Mouse (Mus musculus) limb, embryonic 10.5 days (tissue): ENCODE data around the gene Dcaf15. TPM values are rescaled to one million over a fixed set of nuclear protein-coding genes. Genes with fewer than 3 reads are reported as not detected.

Experiments
- DNase-seq: peaks from one replicate; pipeline ENCODE4 v3.0.0-alpha.2; 2017; ENCODE audit warnings: low spot score
- H3K27ac ChIP-seq: fragments of 300-500 bp; sonication (generic); 2 replicates; pipeline ENCODE4 v1.5.1; 2016; ENCODE audit warnings: mild to moderate bottlenecking
- H3K27me3 ChIP-seq: fragments of 300-500 bp; sonication (generic); 2 replicates; pipeline ENCODE4 v1.6.1; 2016; ENCODE audit warnings: low read depth, mild to moderate bottlenecking; ENCODE audit not compliant: poor library complexity, severe bottlenecking
- H3K36me3 ChIP-seq: fragments of 300-500 bp; sonication (generic); 2 replicates; pipeline ENCODE4 v1.6.1; 2016; ENCODE audit warnings: mild to moderate bottlenecking, moderate library complexity
- H3K4me1 ChIP-seq: fragments of 300-500 bp; sonication (generic); 2 replicates; pipeline ENCODE4 v1.6.1; 2016
- H3K4me3 ChIP-seq: fragments of 300-500 bp; sonication (generic); 2 replicates; pipeline ENCODE4 v1.5.1; 2016; ENCODE audit warnings: mild to moderate bottlenecking, moderate library complexity
- H3K9me3 ChIP-seq: fragments of 300-500 bp; sonication (generic); replicated peaks from 2 replicates; pipeline ENCODE4 v1.6.1; 2016; ENCODE audit warnings: mild to moderate bottlenecking
- WGBS: fragments of 180-500 bp; shearing (Covaris S2); methylation state at CpG from one replicate; pipeline ENCODE4 v1.1.7; 2016; 5-methylcytosine and 5-hydroxymethylcytosine counted together
- polyA plus RNA-seq: library from polyadenylated mRNA; unstranded; fragments of >200 nt; fragmentation: Nextera tagmentation; extraction: Ambion mirVana; gene quantifications from 2 replicates; pipeline ENCODE4 v1.2.1, GENCODE M21; 2016

Dcaf15 gene
- polyA plus RNA-seq, 1 experiment from 2014 or later: 20.8 TPM

DNA sequence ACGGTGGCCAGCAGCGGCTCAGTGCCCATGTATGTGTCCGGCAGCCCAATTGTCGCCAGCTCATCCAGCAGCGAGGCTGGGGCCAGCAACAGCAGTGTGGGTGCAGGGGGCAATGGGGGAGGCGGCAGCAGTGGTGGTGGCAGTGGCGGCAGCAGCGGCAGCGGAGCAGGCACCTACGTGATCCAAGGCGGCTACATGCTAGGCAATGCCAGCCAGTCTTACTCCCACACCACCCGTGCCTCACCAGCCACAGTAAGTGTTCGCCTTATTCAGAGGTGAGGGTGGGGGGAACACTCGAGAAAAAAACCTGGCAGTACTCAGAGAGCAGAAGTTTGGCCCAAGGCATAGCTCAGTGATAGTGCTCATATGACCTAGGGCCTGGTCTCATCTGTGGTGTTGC lies 16.7 kb downstream of the Dcaf15 start:
- H3K4me1 ChIP-seq: peaks cover 16% of the 10 kb centered on the region
- H3K9me3 ChIP-seq: no peaks in the 10 kb centered on the region
- no peaks in the 10 kb centered on the region for H3K27me3 ChIP-seq
- peaks cover 100% of the 10 kb centered on the region for H3K36me3 ChIP-seq
- no peak overlapping the region for H3K4me3 ChIP-seq
- whole genome bisulfite sequencing: 96% methylated on average over 14 of the region's 14 CpGs
- DNase-seq: no peak
- H3K27ac ChIP-seq: no peak overlapping the region; the same call in 1 of the 2 replicates

DNA sequence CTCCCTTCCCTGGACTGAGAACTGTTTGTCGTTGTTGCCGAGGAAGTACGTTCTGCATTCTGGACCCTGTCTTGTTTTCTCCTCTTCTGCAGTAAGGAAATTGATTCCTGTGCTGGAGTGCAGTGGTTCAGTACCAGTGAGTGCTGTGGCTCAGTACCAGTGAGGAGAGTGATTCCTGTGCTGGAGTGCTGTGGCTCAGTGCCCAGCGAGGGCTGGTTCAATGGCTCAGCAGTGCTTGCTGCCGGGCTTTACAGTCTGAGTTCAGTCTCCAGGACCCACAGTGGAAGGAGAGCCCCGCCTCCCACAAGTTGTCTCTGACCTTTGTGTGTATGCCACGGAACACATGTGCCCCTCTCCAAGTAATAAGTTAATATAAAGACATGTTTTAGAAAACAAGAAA lies 17.4 kb downstream of the Dcaf15 start:
- H3K4me1 ChIP-seq: peaks cover 16% of the 10 kb centered on the region
- no peaks in the 10 kb centered on the region for H3K27me3 ChIP-seq
- no peak for DNase-seq
- no peaks in the 10 kb centered on the region for H3K9me3 ChIP-seq
- peaks cover 100% of the 10 kb centered on the region for H3K36me3 ChIP-seq
- WGBS: 90% methylated on average over 7 of the region's 7 CpGs
- H3K27ac ChIP-seq: no peak overlapping the region
- no peak overlapping the region for H3K4me3 ChIP-seq

GRCm38 (mm10) chr8:84084341-84085115 lies 20.0 kb downstream of the Dcaf15 start:
- H3K4me3 ChIP-seq: 0 out of 2 replicates have a peak overlapping the region, but pooled peaks have one; percentile 15
- no peak for DNase-seq

DNA sequence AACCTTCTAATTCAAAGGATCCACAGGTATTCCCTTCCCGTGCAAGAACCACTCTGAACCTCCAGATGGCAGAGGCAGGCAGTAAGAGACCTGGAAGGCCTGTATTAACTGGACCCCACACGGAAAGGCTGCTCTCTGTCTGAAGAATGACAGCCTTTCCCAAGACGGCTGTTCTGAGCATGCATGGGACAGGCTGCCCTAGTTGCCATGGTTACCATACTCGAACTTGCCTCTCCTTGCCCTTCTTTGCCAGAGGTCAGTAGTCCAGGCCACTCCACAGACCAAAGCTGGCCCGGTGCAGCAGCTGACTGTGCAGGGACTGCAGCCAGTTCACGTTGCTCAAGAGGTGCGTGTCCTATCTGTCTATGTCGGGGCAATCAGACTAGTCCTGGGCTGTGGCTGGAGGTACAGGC lies 20.7 kb downstream of the Dcaf15 start:
- no peak for DNase-seq
- Histone ChIP-seq H3K27me3 (no peaks in the 10 kb centered on the region), H3K9me3 (no peaks in the 10 kb centered on the region), H3K27ac (no peak overlapping the region), H3K4me3 (no peak overlapping the region), H3K36me3 (peaks cover 95% of the 10 kb centered on the region), H3K4me1 (peaks cover 16% of the 10 kb centered on the region)
- 22% methylated on average over 8 of the region's 8 CpGs for WGBS

More at GRCm38 (mm10) chr8:84084341-84085115, 20.0 kb downstream of the Dcaf15 start:
- Histone ChIP-seq H3K27ac (0 out of 2 replicates have a peak overlapping the region, but pooled peaks have one; percentile 15), H3K9me3 (no peaks in the 10 kb centered on the region), H3K27me3 (no peaks in the 10 kb centered on the region), H3K36me3 (peaks cover 98% of the 10 kb centered on the region), H3K4me1 (peaks cover 16% of the 10 kb centered on the region)
- WGBS: 34% methylated on average over 42 of the region's 42 CpGs

DNA sequence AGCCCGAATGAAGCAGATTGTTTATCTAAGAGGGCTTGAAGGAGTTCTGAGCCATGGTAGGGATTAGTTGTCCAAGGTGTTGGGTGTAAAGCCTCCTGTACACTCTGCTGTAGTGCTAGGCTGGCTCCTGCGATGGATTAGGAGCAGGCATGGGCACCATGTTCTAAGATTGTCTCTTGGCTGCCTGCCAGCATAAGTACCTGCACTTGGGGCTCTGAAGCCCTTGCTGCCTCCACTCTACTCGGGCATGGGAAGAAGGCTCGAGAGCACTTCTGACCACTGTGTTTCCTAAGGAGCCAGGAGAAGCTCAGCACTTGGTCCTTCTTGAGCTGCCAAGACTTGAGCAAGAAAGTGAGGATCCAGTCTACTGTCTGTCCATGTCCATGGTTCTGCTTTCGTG lies 25.4 kb downstream of the Dcaf15 start:
- 88% methylated on average over 5 of the region's 5 CpGs for WGBS
- H3K36me3 ChIP-seq: peaks cover 94% of the 10 kb centered on the region

GRCm38 (mm10) chr8:84076849-84077248 lies 27.7 kb downstream of the Dcaf15 start:
- WGBS: 42% methylated on average over 3 of the region's 3 CpGs
- peaks cover 38% of the 10 kb centered on the region for H3K4me1 ChIP-seq
- no peaks in the 10 kb centered on the region for H3K27me3 ChIP-seq
- no peak overlapping the region for H3K4me3 ChIP-seq
- DNase-seq: no peak
- 0 out of 2 replicates have a peak overlapping the region, but pooled peaks have one; percentile 11 for H3K27ac ChIP-seq
- no peaks in the 10 kb centered on the region for H3K9me3 ChIP-seq
- peaks cover 75% of the 10 kb centered on the region for H3K36me3 ChIP-seq

More for the DNA sequence above, 25.4 kb downstream of the Dcaf15 start:
- Histone ChIP-seq H3K27me3 (no peaks in the 10 kb centered on the region), H3K27ac (no peak overlapping the region), H3K4me1 (peaks cover 28% of the 10 kb centered on the region), H3K9me3 (no peaks in the 10 kb centered on the region), H3K4me3 (no peak overlapping the region)
- no peak for DNase-seq

GRCm38 (mm10) chr8:84076412-84076811 lies 28.2 kb downstream of the Dcaf15 start:
- Histone ChIP-seq H3K4me1 (peaks cover 39% of the 10 kb centered on the region), H3K36me3 (peaks cover 73% of the 10 kb centered on the region), H3K27me3 (no peaks in the 10 kb centered on the region), H3K9me3 (no peaks in the 10 kb centered on the region), H3K27ac (no peak overlapping the region), H3K4me3 (no peak overlapping the region)
- no peak for DNase-seq
- WGBS: 97% methylated on average over 1 of the region's 1 CpGs

- 69% methylated on average over 10 of the region's 10 CpGs for WGBS
- Histone ChIP-seq H3K27ac (no peak overlapping the region), H3K4me1 (peaks cover 58% of the 10 kb centered on the region), H3K9me3 (no peaks in the 10 kb centered on the region), H3K36me3 (peaks cover 46% of the 10 kb centered on the region), H3K4me3 (no peak overlapping the region), H3K27me3 (no peaks in the 10 kb centered on the region)
- DNase-seq: no peak
Observed at GRCm38 (mm10) chr8:84073230-84073976, 31.2 kb downstream of the Dcaf15 start.

GRCm38 (mm10) chr8:84072321-84072720 lies 32.2 kb downstream of the Dcaf15 start:
- Histone ChIP-seq H3K27ac (no peak overlapping the region), H3K9me3 (no peaks in the 10 kb centered on the region), H3K27me3 (no peaks in the 10 kb centered on the region), H3K4me3 (no peak overlapping the region), H3K36me3 (peaks cover 36% of the 10 kb centered on the region), H3K4me1 (peaks cover 69% of the 10 kb centered on the region)
- 92% methylated on average over 10 of the region's 10 CpGs for WGBS
- DNase-seq: no peak

GRCm38 (mm10) chr8:84071921-84072320 lies 32.6 kb downstream of the Dcaf15 start:
- Histone ChIP-seq H3K27ac (no peak overlapping the region), H3K4me3 (no peak overlapping the region), H3K9me3 (no peaks in the 10 kb centered on the region), H3K27me3 (no peaks in the 10 kb centered on the region), H3K36me3 (peaks cover 32% of the 10 kb centered on the region), H3K4me1 (peaks cover 69% of the 10 kb centered on the region)
- no peak for DNase-seq
- 70% methylated on average over 3 of the region's 3 CpGs for WGBS

DNA sequence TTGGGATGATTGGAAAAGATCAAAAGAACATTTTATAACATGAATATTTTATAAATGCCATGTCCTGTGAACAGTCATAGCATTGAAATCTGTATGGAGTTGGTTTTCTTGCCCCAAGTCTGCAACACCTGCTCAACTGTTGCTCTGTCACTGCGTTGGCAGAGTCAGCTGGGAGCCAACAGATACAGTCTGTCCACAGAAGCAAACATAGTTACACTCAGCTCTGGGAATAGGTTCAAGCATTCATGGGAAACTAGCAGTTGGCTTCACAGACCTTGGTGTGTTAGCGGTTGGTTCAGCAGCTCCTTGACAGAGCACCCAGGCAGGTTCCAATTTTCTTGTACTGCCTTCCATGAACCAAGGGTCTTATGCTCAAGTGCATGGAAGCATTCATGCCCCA lies 33.9 kb downstream of the Dcaf15 start:
- WGBS: 94% methylated on average over 2 of the region's 2 CpGs
- Histone ChIP-seq H3K27ac (no peak overlapping the region), H3K27me3 (no peaks in the 10 kb centered on the region), H3K9me3 (no peaks in the 10 kb centered on the region), H3K36me3 (peaks cover 20% of the 10 kb centered on the region), H3K4me3 (no peak overlapping the region), H3K4me1 (peaks cover 59% of the 10 kb centered on the region)
- no peak for DNase-seq

DNA sequence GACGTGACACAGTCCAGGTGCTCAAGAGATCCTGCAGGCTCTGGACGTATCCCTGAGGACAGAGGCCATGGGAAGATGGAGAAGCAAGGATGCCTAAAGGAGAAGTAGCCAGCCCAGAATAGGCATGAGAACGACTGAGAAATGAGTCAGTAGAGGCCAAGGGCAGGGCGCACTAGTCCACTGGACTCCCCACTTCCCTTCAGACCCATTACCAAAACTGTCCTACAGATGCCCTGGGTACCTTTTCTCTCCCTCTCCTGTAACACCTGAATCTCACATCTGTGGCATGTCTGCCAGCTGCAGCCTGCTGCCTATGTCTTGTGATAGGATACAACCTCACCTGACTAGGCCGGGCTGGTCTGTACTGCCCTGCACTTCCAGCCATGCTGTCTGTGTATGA lies 34.3 kb downstream of the Dcaf15 start:
- Histone ChIP-seq H3K4me3 (no peak overlapping the region), H3K4me1 (peaks cover 57% of the 10 kb centered on the region), H3K9me3 (no peaks in the 10 kb centered on the region), H3K36me3 (peaks cover 16% of the 10 kb centered on the region), H3K27ac (no peak overlapping the region), H3K27me3 (no peaks in the 10 kb centered on the region)
- DNase-seq: no peak
- 84% methylated on average over 5 of the region's 5 CpGs for WGBS

DNA sequence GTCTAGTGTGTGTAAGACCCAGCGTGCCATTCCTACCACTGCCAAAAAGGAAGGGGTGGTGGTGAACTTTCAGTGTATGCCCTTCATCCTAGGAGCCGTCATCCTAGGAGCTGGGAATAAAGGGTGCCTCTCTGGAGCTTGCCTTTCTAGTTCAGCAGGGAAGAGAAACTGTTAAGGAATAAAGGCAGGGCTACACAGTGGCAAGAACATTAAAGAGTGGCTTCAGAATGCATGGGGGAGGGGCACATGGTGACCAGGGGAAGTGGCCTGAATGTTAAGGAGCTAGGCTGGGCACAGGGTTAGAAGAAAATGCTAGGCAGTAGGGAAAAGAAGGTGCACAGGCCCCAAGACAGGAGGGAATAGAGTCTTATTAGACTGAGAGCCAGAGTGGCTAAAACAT lies 34.8 kb downstream of the Dcaf15 start:
- no peak overlapping the region for H3K27ac ChIP-seq
- no peak overlapping the region for H3K4me3 ChIP-seq
- H3K36me3 ChIP-seq: peaks cover 11% of the 10 kb centered on the region
- H3K27me3 ChIP-seq: no peaks in the 10 kb centered on the region
- no peak for DNase-seq
- WGBS: 85% methylated on average over 2 of the region's 2 CpGs
- H3K4me1 ChIP-seq: peaks cover 56% of the 10 kb centered on the region
- no peaks in the 10 kb centered on the region for H3K9me3 ChIP-seq
